Mouse (Mus musculus) thymus, postnatal 25 days (tissue): ENCODE measurements around the gene Ptchd4.

Experiments
- DNase-seq: peaks from one replicate; pipeline ENCODE4 v3.0.0; 2022

Ptchd4 gene

GRCm38 (mm10) chr17:42430380-42430779 lies 114.6 kb downstream of the Ptchd4 start:
- no peak for DNase-seq

- DNase-seq: no peak
Observed at GRCm38 (mm10) chr17:42452235-42452634, 136.5 kb downstream of the Ptchd4 start.

GRCm38 (mm10) chr17:42456441-42456840 lies 140.7 kb downstream of the Ptchd4 start:
- DNase-seq: no peak

GRCm38 (mm10) chr17:42462726-42463125 lies 147.0 kb downstream of the Ptchd4 start:
- no peak for DNase-seq

- no peak for DNase-seq
Observed at GRCm38 (mm10) chr17:42480173-42480991, 164.6 kb downstream of the Ptchd4 start.

- DNase-seq: no peak
Observed at GRCm38 (mm10) chr17:42509356-42510262, 193.9 kb downstream of the Ptchd4 start.

GRCm38 (mm10) chr17:42530147-42530546 lies 214.4 kb downstream of the Ptchd4 start:
- no peak for DNase-seq

GRCm38 (mm10) chr17:42549578-42549977 lies 233.8 kb downstream of the Ptchd4 start:
- no peak for DNase-seq
